In the genomic region with DNA sequence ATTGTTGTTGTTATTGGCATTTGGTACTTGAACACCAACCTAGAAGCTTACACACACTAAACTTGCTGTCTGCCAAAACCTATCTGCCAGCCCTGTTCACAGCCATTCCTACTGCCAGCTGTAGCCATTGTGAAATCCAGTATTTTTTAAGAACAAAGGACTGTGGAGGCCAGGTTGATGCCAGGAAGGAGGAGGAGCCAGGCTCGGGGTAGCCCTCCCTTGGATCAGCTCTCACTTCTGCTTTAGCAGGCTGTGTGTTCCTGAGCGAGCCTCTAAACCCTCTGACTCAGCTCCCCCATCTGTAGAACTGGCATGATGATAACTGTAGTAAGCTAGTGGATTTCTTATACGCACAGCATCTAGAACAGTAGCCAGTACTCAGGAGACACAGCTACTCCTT, we compare ENCODE assay signal across 42 mouse cellular contexts. TPM values are rescaled to one million over a fixed set of nuclear protein-coding genes. Genes with fewer than 3 reads are reported as not detected.
DNase-seq lines count a peak whose midpoint lies in the region; ATAC-seq and TF ChIP-seq lines count a peak whose summit lies in the region.
"Had no signal": no experiment of that assay in that cellular context is flagged by ENCODE, and none has a peak within 500 bp of the region (broad histone marks: within the 10 kb centered on the region; RNA-seq: fewer than 3 reads in every experiment).

No protein-coding gene starts in this region.

- 64% methylated on average over 3 of the region's 3 CpGs for WGBS in kidney, embryonic 14.5 days

- no peak overlapping the region for H3K9ac ChIP-seq in kidney, embryonic 14.5 days (ENCODE audit: low read depth, low read length)
- H3K9ac ChIP-seq: embryonic facial prominence, embryonic 13.5 days; forebrain, embryonic 12.5 days; heart, embryonic 13.5 days; liver, embryonic 13.5 days; midbrain, embryonic 15.5 days; neural tube, embryonic 12.5 days had no signal

- peak; percentile 85 for ATAC-seq in megakaryocyte, adult 5-6 weeks (ENCODE audit: poor library complexity, severe bottlenecking)
- ATAC-seq in kidney, embryonic 14.5 days (ENCODE audit: low FRiP score, low TSS enrichment), result no peak
- ATAC-seq: hindbrain, embryonic 16.5 days; midbrain, embryonic 15.5 days had no signal

- H3K4me2 ChIP-seq in kidney, embryonic 14.5 days (replicated peaks; ENCODE audit: low read depth, low read length), result no peak overlapping the region
- H3K4me2 ChIP-seq: embryonic facial prominence, embryonic 13.5 days; forebrain, embryonic 12.5 days; heart, embryonic 13.5 days; liver, embryonic 13.5 days; midbrain, embryonic 15.5 days; neural tube, embryonic 12.5 days had no signal

- no peak for TF ChIP-seq POLR2A in brain, embryonic 14.5 days (IDR thresholded peaks at IDR 0.05; ENCODE audit: borderline replicate concordance, extremely low read depth, insufficient read depth, insufficient read length, poor library complexity, severe bottlenecking)

- H3K4me3 ChIP-seq in kidney, embryonic 14.5 days (ENCODE audit: low read length), result no peak overlapping the region
- H3K4me3 ChIP-seq: embryonic facial prominence, embryonic 13.5 days; forebrain, embryonic 12.5 days; heart, embryonic 13.5 days; layer of hippocampus, adult 2 months; liver, embryonic 13.5 days; midbrain, embryonic 10.5 days; midbrain, embryonic 15.5 days; myocyte; neural tube, embryonic 12.5 days had no signal

- no peaks in the 10 kb centered on the region for H3K36me3 ChIP-seq in kidney, embryonic 14.5 days (ENCODE audit: control insufficient read depth, insufficient read depth, low read length)
- H3K36me3 ChIP-seq: embryonic facial prominence, embryonic 13.5 days; forebrain, embryonic 12.5 days; G1E; heart, embryonic 13.5 days; liver, embryonic 13.5 days; midbrain, embryonic 10.5 days; midbrain, embryonic 15.5 days; neural tube, embryonic 12.5 days had no signal

- DNase-seq in layer of hippocampus, adult 9-11 months, result peak; percentile 32
- no peak for DNase-seq in layer of hippocampus, adult 8-10 months (ENCODE audit: low spot score in 2 of 2)
- DNase-seq in A20 (ENCODE audit: low read depth, low spot score), result peak; percentile 84
- peak; percentile 22 for DNase-seq in brain, embryonic 14.5 days (ENCODE audit: low read depth)
- DNase-seq in thymus, postnatal 0 days (ENCODE audit: low spot score), result no peak
- DNase-seq in spleen, postnatal 14 days (ENCODE audit: low spot score in 2 of 2), result no peak
- DNase-seq: cerebellum, adult 11 months; cerebellum, adult 9-10 months; gastrocnemius, postnatal 25 days; heart, postnatal 10 days; kidney, adult 18-20 months; kidney, postnatal 36 days; layer of hippocampus, postnatal 36 days; left cerebral cortex, postnatal 4 days; liver, embryonic 13.5 days; lung, adult 2 months; lung, postnatal 10 days; right cerebral cortex, postnatal 25 days; spleen, adult 18-20 months; thymus, adult 18-20 months; thymus, postnatal 4 days had no signal

- no peaks in the 10 kb centered on the region for H3K4me1 ChIP-seq in kidney, embryonic 14.5 days (ENCODE audit: control insufficient read depth, insufficient read depth, low read length)

- H3K27me3 ChIP-seq in kidney, embryonic 14.5 days (ENCODE audit: control insufficient read depth, insufficient read depth, low read length), result peaks cover 32% of the 10 kb centered on the region

- H3K9me3 ChIP-seq in kidney, embryonic 14.5 days (ENCODE audit: control insufficient read depth, low read length), result no peaks in the 10 kb centered on the region
- H3K9me3 ChIP-seq: embryonic facial prominence, embryonic 13.5 days; forebrain, embryonic 12.5 days; G1E; heart, embryonic 13.5 days; liver, embryonic 13.5 days; midbrain, embryonic 10.5 days; midbrain, embryonic 15.5 days; neural tube, embryonic 12.5 days had no signal

- TF ChIP-seq CTCF in brain, embryonic 14.5 days (IDR thresholded peaks at IDR 0.05; ENCODE audit: borderline replicate concordance, extremely low read depth, insufficient read depth, insufficient read length), result no peak

- no peak overlapping the region for H3K27ac ChIP-seq in kidney, embryonic 14.5 days (ENCODE audit: low read depth, low read length)
- H3K27ac ChIP-seq: embryonic facial prominence, embryonic 13.5 days; forebrain, embryonic 12.5 days; heart, embryonic 13.5 days; layer of hippocampus, adult 2 months; liver, embryonic 13.5 days; macrophage; midbrain, embryonic 10.5 days; midbrain, embryonic 15.5 days; neural tube, embryonic 12.5 days; stomach, postnatal 0 days had no signal

RNA-seq across cellular contexts. Expression of gene Evx1, which starts 9.9 kb away (rescaled TPM):
- total RNA-seq in layer of hippocampus, adult 8-10 months (2022), result not detected
- polyA plus RNA-seq in brain, embryonic 14.5 days (2012; rRNA removed), result 1.5 and 3.7 TPM in 2 replicates
- total RNA-seq in megakaryocyte, adult 5-6 weeks (2015), result not detected in 2 replicates
- total RNA-seq in megakaryocyte, adult 5-6 weeks (2017), result not detected in 2 replicates
- polyA plus RNA-seq in thymus, postnatal 0 days (2015; fragmentation: Nextera tagmentation; extraction: Ambion mirVana), result not detected in 2 replicates
- polyA plus RNA-seq in kidney, embryonic 14.5 days (2014; fragmentation: Nextera tagmentation; extraction: Ambion mirVana), result not detected in 2 replicates
- total RNA-seq: adrenal gland, adult 18-20 months; adrenal gland, postnatal 4 days; G1E; gastrocnemius, postnatal 25 days; heart, adult 8-10 months; heart, postnatal 10 days; layer of hippocampus, adult 2 months; layer of hippocampus, postnatal 36 days; left cerebral cortex, postnatal 4 days had no signal
- polyA plus RNA-seq: C2C12; embryonic facial prominence, embryonic 13.5 days; forebrain, embryonic 12.5 days; G1E; heart, embryonic 13.5 days; intestine, embryonic 14.5 days; kidney, embryonic 16.5 days; liver, embryonic 13.5 days; lung, adult 2 months; macrophage; myocyte; stomach, postnatal 0 days had no signal

RNA-seq across cellular contexts. Expression of gene Hoxa13, which starts 42.7 kb away (rescaled TPM):
- not detected for total RNA-seq in layer of hippocampus, adult 8-10 months (2022)
- polyA plus RNA-seq in brain, embryonic 14.5 days (2012; rRNA removed), result 0.10 TPM in 1 of 2 replicates, not detected in the other
- not detected in 2 replicates for total RNA-seq in megakaryocyte, adult 5-6 weeks (2015)
- total RNA-seq in megakaryocyte, adult 5-6 weeks (2017), result not detected in 2 replicates
- not detected in 2 replicates for polyA plus RNA-seq in thymus, postnatal 0 days (2015; fragmentation: Nextera tagmentation; extraction: Ambion mirVana)
- not detected in 2 replicates for polyA plus RNA-seq in kidney, embryonic 14.5 days (2014; fragmentation: Nextera tagmentation; extraction: Ambion mirVana)
- total RNA-seq: adrenal gland, adult 18-20 months; adrenal gland, postnatal 4 days; G1E; heart, adult 8-10 months; heart, postnatal 10 days; layer of hippocampus, adult 2 months; layer of hippocampus, postnatal 36 days; left cerebral cortex, postnatal 4 days had no signal
- polyA plus RNA-seq: embryonic facial prominence, embryonic 13.5 days; forebrain, embryonic 12.5 days; G1E; heart, embryonic 13.5 days; hindbrain, embryonic 11.5 days; hindbrain, embryonic 16.5 days; liver, embryonic 13.5 days; lung, adult 2 months; macrophage; midbrain, embryonic 10.5 days; midbrain, embryonic 15.5 days; stomach, postnatal 0 days had no signal

RNA-seq across cellular contexts. Expression of gene Hoxa11, which starts 57.8 kb away (rescaled TPM):
- not detected for total RNA-seq in layer of hippocampus, adult 8-10 months (2022)
- polyA plus RNA-seq in brain, embryonic 14.5 days (2012; rRNA removed), result 0.04 TPM in 1 of 2 replicates, not detected in the other
- not detected in 2 replicates for total RNA-seq in megakaryocyte, adult 5-6 weeks (2015)
- not detected in 2 replicates for total RNA-seq in megakaryocyte, adult 5-6 weeks (2017)
- not detected in 2 replicates for polyA plus RNA-seq in thymus, postnatal 0 days (2015; fragmentation: Nextera tagmentation; extraction: Ambion mirVana)
- 27.6 and 35.6 TPM in 2 replicates for polyA plus RNA-seq in kidney, embryonic 14.5 days (2014; fragmentation: Nextera tagmentation; extraction: Ambion mirVana)
- total RNA-seq: adrenal gland, adult 18-20 months; G1E; heart, adult 8-10 months; heart, postnatal 10 days; layer of hippocampus, adult 2 months; layer of hippocampus, postnatal 36 days; left cerebral cortex, postnatal 4 days had no signal
- polyA plus RNA-seq: embryonic facial prominence, embryonic 13.5 days; forebrain, embryonic 12.5 days; G1E; heart, embryonic 13.5 days; hindbrain, embryonic 11.5 days; hindbrain, embryonic 16.5 days; liver, embryonic 13.5 days; lung, adult 2 months; macrophage; midbrain, embryonic 10.5 days; stomach, postnatal 0 days had no signal

Comparison
In these comparisons a context has a peak if more than half of its experiments do, and no peak if none do; other contexts are left out.
1. DNase-seq: peak in layer of hippocampus, adult 9-11 months (single experiment), A20 (single experiment) and brain, embryonic 14.5 days (single experiment); none in layer of hippocampus, adult 8-10 months (0 of 2), thymus, postnatal 0 days (single experiment) and spleen, postnatal 14 days (0 of 2).
2. RNA of gene Hoxa11, which starts 57.8 kb away (polyA plus RNA-seq): 27.6 to 35.6 TPM in kidney, embryonic 14.5 days; 0.04 TPM in brain, embryonic 14.5 days and not detected in thymus, postnatal 0 days; every median in the first group is over 10 times any median in the second.